Mouse (Mus musculus): ENCODE measurements around the gene Gm3460.
"Not testable (repeated sequence)": the region's sequence is repeated elsewhere in the genome, so short reads cannot be mapped to it uniquely, and the experiment has no call there.

Gene Gm3460

GRCm38 (mm10) chr14:6622318-6622717, at the start of gene Gm3460:
Gene Gm3460, minus strand, starts transcription at chr14:6622418.
- DNase-seq, result not testable (repeated sequence)

GRCm38 (mm10) chr14:6606436-6606835, 15.8 kb downstream of the Gm3460 start:
- peak in 1 of 2 experiments; percentile 3 for DNase-seq

GRCm38 (mm10) chr14:6605004-6605403, 17.2 kb downstream of the Gm3460 start:
- peak; percentile 16 to 39 for DNase-seq

- peak; percentile 6 for DNase-seq
Observed at GRCm38 (mm10) chr14:6604551-6604950, 17.7 kb downstream of the Gm3460 start.

- DNase-seq, result not testable (repeated sequence)
Observed at GRCm38 (mm10) chr14:6590513-6590912, 31.7 kb downstream of the Gm3460 start, which contains the start of gene Gm3629. Gene Gm3629, minus strand, starts transcription at chr14:6590613.

Measured in cerebellum, postnatal 25 days (tissue).